Mouse (Mus musculus) right cerebral cortex, postnatal 4 days (tissue): ENCODE data around the gene Tmem201.

Experiments used
- DNase-seq: peaks from one replicate; pipeline ENCODE4 v3.0.0-alpha.2; 2022

Tmem201 gene

GRCm38 (mm10) chr4:149678006-149678405, 59.8 kb downstream of the Tmem201 start:
- DNase-seq: no peak

- DNase-seq: peak; percentile 75
Observed at GRCm38 (mm10) chr4:149675378-149676261, 62.2 kb downstream of the Tmem201 start.

DNA sequence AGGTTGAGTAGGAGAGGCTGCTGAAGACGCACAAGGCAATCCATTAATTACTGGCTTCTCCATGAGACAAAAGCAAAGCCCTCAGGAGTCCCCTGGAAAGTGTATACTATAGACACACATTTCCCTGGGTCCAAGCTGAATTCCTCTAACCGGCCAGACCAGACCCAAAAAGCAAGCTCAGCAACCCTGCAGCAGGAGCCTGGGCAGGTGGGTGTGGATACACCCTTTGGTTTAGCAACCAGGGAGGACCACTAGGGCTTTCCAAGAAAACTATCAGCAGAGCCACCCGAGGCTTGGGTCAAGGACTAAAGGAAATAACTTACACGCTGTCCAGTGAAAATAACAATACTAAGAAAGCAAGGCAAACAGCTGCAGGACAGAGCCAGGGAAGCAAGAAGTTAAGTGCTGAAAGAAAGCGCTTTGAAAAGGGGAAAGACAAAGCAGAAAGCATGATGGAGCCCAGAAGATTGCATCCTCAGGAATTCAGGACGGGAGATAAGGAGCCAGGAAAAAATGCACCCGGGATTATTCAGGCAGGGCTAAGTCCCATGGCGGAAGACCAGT, 62.9 kb downstream of the Tmem201 start:
- DNase-seq: no peak

GRCm38 (mm10) chr4:149672747-149673146, 65.1 kb downstream of the Tmem201 start:
- DNase-seq: no peak

- DNase-seq: no peak
Observed at GRCm38 (mm10) chr4:149671175-149671574, 66.7 kb downstream of the Tmem201 start.

DNA sequence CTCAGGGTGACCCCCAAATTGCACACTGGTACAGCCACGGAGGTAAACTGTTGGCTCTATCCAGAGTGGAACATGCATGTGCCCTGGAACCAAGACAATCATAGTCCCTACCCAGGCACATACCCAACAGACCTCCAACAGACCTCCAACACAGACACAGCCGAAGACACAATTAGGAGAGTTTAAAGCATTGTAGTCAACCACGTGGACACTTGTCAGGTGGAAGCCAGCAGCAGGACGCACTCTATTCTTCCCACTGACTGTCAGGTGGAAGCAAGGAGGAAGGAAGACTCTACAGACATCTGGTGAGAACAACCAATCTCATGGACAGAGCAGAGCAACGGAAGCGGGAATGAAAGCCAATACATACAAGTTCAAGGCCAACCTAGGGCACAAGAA, 72.2 kb downstream of the Tmem201 start:
- DNase-seq: no peak
